ENCODE assay signal across 8 mouse cellular contexts in genomic region chr11:78697753-78698171, GRCm38 (mm10). TPM values are rescaled to one million over a fixed set of nuclear protein-coding genes. Genes with fewer than 3 reads are reported as not detected.
DNase-seq lines count a peak whose midpoint lies in the region; ATAC-seq lines count a peak whose summit lies in the region.

No protein-coding gene starts in this region.

- DNase-seq in CD8-positive naive resting alpha-beta T cell, adult 2 months (ENCODE audit: low read depth in 2 of 2, low spot score in 2 of 2) = peak; percentile 82 to 92
- peak; percentile 88 for DNase-seq in c-Kit-positive CD71-positive TER-119-negative erythroid progenitor cells, embryonic 14.5 days (ENCODE audit: low read depth)
- DNase-seq in forebrain, embryonic 11.5 days (ENCODE audit: low spot score) = peak; percentile 88
- DNase-seq in kidney, postnatal 36 days = peak; percentile 93 to 94
- peak; percentile 99 for DNase-seq in telencephalon, adult 2 months (ENCODE audit: low read depth, low spot score)

- peak overlapping the region; percentile 84 for H3K27ac ChIP-seq in forebrain, embryonic 11.5 days (ENCODE audit: low read depth, low read length)
- H3K27ac ChIP-seq in heart, embryonic 16.5 days (ENCODE audit: low read length) = peak overlapping the region; percentile 69; the same call in 1 of the 2 replicates
- H3K27ac ChIP-seq in liver, embryonic 15.5 days (replicated peaks) = peak overlapping the region; percentile 72
- H3K27ac ChIP-seq in neural tube, embryonic 12.5 days = no peak overlapping the region

- H3K9me3 ChIP-seq in forebrain, embryonic 11.5 days (ENCODE audit: control insufficient read depth, low read length) = no peaks in the 10 kb centered on the region
- H3K9me3 ChIP-seq in heart, embryonic 16.5 days (replicated peaks; ENCODE audit: control insufficient read depth, low read length) = no peaks in the 10 kb centered on the region
- H3K9me3 ChIP-seq in liver, embryonic 15.5 days (replicated peaks) = no peaks in the 10 kb centered on the region
- no peaks in the 10 kb centered on the region for H3K9me3 ChIP-seq in neural tube, embryonic 12.5 days

- H3K9ac ChIP-seq in forebrain, embryonic 11.5 days (ENCODE audit: low read length) = peak overlapping the region; percentile 47
- no peak overlapping the region for H3K9ac ChIP-seq in heart, embryonic 16.5 days (ENCODE audit: low read length)
- H3K9ac ChIP-seq in liver, embryonic 15.5 days = no peak overlapping the region
- no peak overlapping the region for H3K9ac ChIP-seq in neural tube, embryonic 12.5 days

- H3K4me2 ChIP-seq in forebrain, embryonic 11.5 days (ENCODE audit: low read depth, low read length, severe bottlenecking) = peak overlapping the region; percentile 30; the same call in 1 of the 2 replicates
- peak overlapping the region; percentile 52 for H3K4me2 ChIP-seq in heart, embryonic 16.5 days (ENCODE audit: low read depth, low read length)
- peak overlapping the region; percentile 96 for H3K4me2 ChIP-seq in liver, embryonic 15.5 days
- H3K4me2 ChIP-seq in neural tube, embryonic 12.5 days (replicated peaks) = peak overlapping the region; percentile 40

- no peaks in the 10 kb centered on the region for H3K27me3 ChIP-seq in forebrain, embryonic 11.5 days (ENCODE audit: control insufficient read depth, insufficient read depth, low read length)
- H3K27me3 ChIP-seq in heart, embryonic 16.5 days (ENCODE audit: control insufficient read depth, insufficient read depth, low read length) = no peaks in the 10 kb centered on the region
- H3K27me3 ChIP-seq in liver, embryonic 15.5 days = peaks cover 18% of the 10 kb centered on the region
- H3K27me3 ChIP-seq in neural tube, embryonic 12.5 days (replicated peaks) = no peaks in the 10 kb centered on the region

- peak; percentile 92 for ATAC-seq in forebrain, embryonic 11.5 days (replicated peaks; ENCODE audit: low FRiP score)
- ATAC-seq in heart, embryonic 16.5 days (replicated peaks; ENCODE audit: extremely low read depth, insufficient read depth, low FRiP score) = peak; percentile 79
- peak; percentile 68 for ATAC-seq in liver, embryonic 15.5 days (ENCODE audit: insufficient read depth)
- peak; percentile 92 for ATAC-seq in neural tube, embryonic 12.5 days (ENCODE audit: low FRiP score, low read depth)

- H3K36me3 ChIP-seq in forebrain, embryonic 11.5 days (ENCODE audit: control insufficient read depth, insufficient read depth, low read length) = no peaks in the 10 kb centered on the region
- no peaks in the 10 kb centered on the region for H3K36me3 ChIP-seq in heart, embryonic 16.5 days (ENCODE audit: control insufficient read depth, insufficient read depth)
- H3K36me3 ChIP-seq in liver, embryonic 15.5 days (replicated peaks) = no peaks in the 10 kb centered on the region
- no peaks in the 10 kb centered on the region for H3K36me3 ChIP-seq in neural tube, embryonic 12.5 days

- H3K4me3 ChIP-seq in forebrain, embryonic 11.5 days (ENCODE audit: low read depth, low read length) = peak overlapping the region; percentile 89
- H3K4me3 ChIP-seq in heart, embryonic 16.5 days (ENCODE audit: low read length) = peak overlapping the region; percentile 89
- H3K4me3 ChIP-seq in liver, embryonic 15.5 days (replicated peaks) = peak overlapping the region; percentile 85
- H3K4me3 ChIP-seq in neural tube, embryonic 12.5 days = peak overlapping the region; percentile 88

- peaks cover 9% of the 10 kb centered on the region for H3K4me1 ChIP-seq in forebrain, embryonic 11.5 days (replicated peaks; ENCODE audit: control insufficient read depth, insufficient read depth, low read length)
- H3K4me1 ChIP-seq in heart, embryonic 16.5 days (ENCODE audit: control insufficient read depth, insufficient read depth, low read length) = peaks cover 29% of the 10 kb centered on the region
- peaks cover 24% of the 10 kb centered on the region for H3K4me1 ChIP-seq in liver, embryonic 15.5 days (replicated peaks)
- H3K4me1 ChIP-seq in neural tube, embryonic 12.5 days = peaks cover 28% of the 10 kb centered on the region

- under 1% methylated on average over 12 of the region's 12 CpGs for WGBS in forebrain, embryonic 11.5 days
- WGBS in heart, embryonic 16.5 days = under 1% methylated on average over 12 of the region's 12 CpGs
- 0% methylated on average over 12 of the region's 12 CpGs for WGBS in liver, embryonic 15.5 days (ENCODE audit: insufficient replicate concordance)
- under 1% methylated on average over 12 of the region's 12 CpGs for WGBS in neural tube, embryonic 12.5 days

RNA-seq across cellular contexts. Expression of gene Nlk, which starts 0.6 kb away (rescaled TPM):
- polyA plus RNA-seq in forebrain, embryonic 11.5 days (2014; fragmentation: Nextera tagmentation; extraction: Ambion mirVana) = 29.3 and 33.6 TPM in 2 replicates
- polyA plus RNA-seq in heart, embryonic 16.5 days (2015; fragmentation: Nextera tagmentation; extraction: Ambion mirVana) = 10.8 and 13.2 TPM in 2 replicates
- polyA plus RNA-seq in liver, embryonic 15.5 days (2015; fragmentation: Nextera tagmentation; extraction: Ambion mirVana) = 3.3 and 4.1 TPM in 2 replicates
- 24.7 and 28.2 TPM in 2 replicates for polyA plus RNA-seq in neural tube, embryonic 12.5 days (2016; fragmentation: Nextera tagmentation; extraction: Ambion mirVana)

RNA-seq across cellular contexts. Expression of gene Ccnq, which starts 53.8 kb away (rescaled TPM):
- polyA plus RNA-seq in forebrain, embryonic 11.5 days (2014; fragmentation: Nextera tagmentation; extraction: Ambion mirVana) = 35.9 and 43.4 TPM in 2 replicates
- 27.8 and 30.9 TPM in 2 replicates for polyA plus RNA-seq in heart, embryonic 16.5 days (2015; fragmentation: Nextera tagmentation; extraction: Ambion mirVana)
- 14.8 and 16.5 TPM in 2 replicates for polyA plus RNA-seq in liver, embryonic 15.5 days (2015; fragmentation: Nextera tagmentation; extraction: Ambion mirVana)
- 31.3 and 35.3 TPM in 2 replicates for polyA plus RNA-seq in neural tube, embryonic 12.5 days (2016; fragmentation: Nextera tagmentation; extraction: Ambion mirVana)

Comparison
In these comparisons a context has a peak if more than half of its experiments do, and no peak if none do; other contexts are left out.
1. H3K4me2 ChIP-seq: peak in every context shown above with its lines; median percentile 96 in liver, embryonic 15.5 days; 52 in heart, embryonic 16.5 days; 40 in neural tube, embryonic 12.5 days; 30 in forebrain, embryonic 11.5 days.